Mouse (Mus musculus): ENCODE data around the gene Kdm6b. TPM values are rescaled to one million over a fixed set of nuclear protein-coding genes. Genes with fewer than 3 reads are reported as not detected.

The Kdm6b gene
- total RNA-seq, 2 experiments from 2014 or later: 51.2 to 59.4 TPM

DNA sequence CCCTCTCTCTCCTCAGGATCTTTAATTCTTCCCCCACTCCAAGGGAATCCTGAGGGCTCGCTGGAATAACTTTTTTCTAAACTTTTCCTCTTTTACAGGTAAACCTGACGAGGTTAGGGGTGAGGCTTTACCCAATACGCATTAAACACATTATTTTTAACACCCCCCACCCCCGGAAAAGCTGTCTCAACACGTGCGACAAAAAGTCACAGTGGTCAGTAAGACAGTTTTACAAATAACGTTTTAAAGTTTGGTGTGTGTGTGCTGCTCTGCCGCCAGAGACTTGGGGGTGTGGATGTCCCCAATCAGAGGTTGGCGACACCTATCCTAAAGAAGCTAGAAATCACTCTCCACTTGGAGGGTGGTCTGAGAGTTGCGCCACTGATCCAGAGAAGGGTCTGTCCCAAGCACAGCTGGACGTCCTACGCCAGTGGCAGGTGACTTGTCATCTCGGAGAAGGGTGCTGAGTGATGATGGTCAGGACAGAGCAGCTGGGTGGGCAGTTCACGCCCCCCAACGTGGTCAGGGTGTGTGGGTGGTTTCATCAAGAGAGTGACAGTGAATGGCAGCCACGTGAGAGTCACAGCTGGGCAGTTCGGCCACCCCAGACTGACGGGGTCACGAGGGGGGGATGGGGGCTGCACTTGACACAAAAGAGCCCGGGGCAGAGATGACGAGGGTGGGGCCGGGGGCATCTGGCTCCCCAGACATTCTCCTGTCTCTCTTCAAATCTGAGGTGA, 45.7 kb downstream of the Kdm6b start:
- DNase-seq (ENCODE audit: low spot score in 2 of 2): no peak

DNA sequence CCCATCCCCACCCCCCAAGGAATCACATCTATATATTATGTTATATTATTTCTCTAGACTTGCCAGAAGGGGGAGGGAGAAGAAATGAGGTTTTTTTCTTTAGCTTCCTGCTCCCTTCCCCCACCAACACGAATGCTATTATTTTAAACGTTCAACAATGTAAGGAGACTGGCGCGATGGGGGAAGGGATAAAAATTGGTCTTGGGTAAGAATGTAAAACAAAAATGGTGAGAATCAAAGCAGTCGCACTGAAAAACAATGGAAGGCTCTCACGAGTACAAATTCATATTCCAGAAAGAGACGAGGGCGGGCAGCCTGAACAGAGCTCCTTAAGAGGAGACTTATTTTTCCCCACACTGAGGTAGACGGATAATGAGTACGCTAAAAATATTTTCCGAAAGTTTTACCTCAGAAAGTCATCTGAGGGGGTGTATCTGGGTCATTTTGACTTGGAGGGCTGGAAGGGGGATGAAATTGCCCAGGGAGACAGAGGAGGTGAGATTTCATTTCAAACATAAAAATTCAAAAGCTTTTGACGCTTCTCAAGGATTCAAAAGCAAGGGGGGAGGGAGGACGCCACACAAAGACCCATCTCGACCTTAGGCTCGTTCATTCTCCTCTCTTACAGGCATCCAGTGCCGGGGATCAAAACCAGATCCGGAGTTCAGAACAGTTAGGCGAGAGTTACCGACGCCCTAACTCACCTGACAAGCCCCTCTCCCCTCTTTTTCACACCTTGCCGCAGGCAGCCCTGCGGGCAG, 46.4 kb downstream of the Kdm6b start:
- DNase-seq (ENCODE audit: low spot score in 2 of 2): no peak

DNA sequence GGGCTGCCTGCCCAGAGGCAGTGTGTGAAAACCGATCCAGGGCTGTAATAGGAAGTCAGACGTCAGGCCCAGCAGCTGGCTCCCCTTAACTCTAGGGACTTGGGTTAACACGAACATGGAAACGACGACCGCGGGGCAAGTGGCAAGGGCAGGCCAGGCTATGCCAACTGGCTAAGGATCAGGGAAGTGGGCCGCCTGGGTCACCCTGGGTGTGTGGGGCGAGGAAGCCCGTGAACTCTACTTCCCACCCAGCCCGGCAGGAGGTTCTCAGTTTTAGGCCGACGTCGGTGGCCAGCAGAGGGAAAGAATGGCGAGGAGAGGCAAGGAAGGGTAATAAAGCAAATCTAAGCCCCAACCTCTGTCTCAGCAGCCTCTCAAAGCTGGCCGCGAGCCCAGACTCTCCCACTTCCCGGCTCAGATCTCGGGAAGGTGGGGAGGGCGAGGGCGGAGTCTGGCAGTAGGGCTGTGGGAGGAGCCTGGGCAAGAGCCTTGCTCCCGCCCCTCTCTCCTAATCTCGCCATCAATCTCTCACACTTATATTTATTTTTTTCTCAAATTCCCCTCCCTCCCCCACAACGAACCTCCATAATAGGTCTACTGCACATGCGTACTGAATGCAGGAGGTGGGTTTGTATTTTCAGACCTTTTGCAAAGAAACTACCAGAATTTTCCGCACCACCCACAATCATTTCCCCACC, 47.2 kb downstream of the Kdm6b start:
- peak; percentile 94 to 97 for DNase-seq (ENCODE audit: low spot score in 2 of 2)

DNA sequence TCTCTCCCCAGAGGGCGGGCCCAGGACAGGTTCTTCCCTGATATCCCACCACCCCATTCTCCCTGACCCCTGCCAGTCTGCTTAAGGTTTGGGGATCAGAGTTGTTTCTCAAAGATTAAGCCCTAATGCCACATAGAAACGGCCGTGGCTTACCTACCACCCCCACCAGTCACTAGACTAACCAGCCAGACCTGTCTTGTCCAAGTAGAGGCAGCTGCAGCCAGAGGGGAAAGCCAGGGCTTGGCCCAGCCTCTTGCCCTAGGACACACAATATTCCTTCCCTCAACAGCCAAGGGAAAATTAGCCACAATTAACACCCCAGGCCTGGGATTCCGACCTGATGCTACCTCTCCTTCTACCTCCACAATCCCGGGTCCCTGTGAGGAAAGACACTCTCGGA, 47.8 kb downstream of the Kdm6b start:
- DNase-seq (ENCODE audit: low spot score in 2 of 2): no peak

DNA sequence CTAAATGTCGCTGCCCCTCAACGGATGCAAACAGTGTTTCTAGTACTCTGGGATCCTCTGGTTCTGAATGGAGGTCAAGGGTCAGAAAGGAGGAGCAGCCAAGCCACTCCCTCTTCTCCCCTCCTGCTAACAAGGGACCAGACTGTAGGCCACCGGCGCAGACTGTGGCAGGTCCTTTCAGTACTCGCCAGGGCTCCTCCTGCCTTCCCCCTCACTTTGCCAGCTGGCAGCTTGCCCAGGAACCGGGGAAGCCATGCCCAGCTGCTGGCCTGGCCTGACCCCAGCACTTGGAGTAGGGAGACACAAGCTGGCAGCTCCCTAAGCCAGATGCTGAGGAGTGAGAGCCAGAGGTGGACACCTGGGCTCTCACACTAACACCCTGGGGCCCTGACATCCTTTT, 48.6 kb downstream of the Kdm6b start:
- DNase-seq (ENCODE audit: low spot score in 2 of 2): peak; percentile 96 to 98

DNA sequence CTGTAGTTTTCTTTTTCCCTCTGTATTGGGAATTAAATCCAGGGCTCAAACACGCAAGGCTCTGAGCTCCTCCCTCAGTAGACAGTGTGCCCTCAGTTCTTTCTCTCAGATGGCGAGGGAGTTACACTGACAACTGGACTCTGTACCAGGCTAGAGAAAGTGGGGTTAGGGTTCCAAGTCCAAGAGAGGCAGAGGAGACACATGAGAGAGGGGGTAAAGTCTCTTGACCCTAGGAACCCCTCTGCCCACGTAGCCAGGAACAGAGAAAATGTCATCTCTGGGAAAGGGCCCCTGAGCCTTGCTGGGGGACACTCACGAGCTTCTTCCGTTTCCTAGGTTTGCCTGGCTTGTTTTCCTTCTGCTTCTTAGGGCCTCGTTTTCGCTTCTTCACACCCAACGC, 49.1 kb downstream of the Kdm6b start:
- DNase-seq (ENCODE audit: low spot score in 2 of 2): no peak

DNA sequence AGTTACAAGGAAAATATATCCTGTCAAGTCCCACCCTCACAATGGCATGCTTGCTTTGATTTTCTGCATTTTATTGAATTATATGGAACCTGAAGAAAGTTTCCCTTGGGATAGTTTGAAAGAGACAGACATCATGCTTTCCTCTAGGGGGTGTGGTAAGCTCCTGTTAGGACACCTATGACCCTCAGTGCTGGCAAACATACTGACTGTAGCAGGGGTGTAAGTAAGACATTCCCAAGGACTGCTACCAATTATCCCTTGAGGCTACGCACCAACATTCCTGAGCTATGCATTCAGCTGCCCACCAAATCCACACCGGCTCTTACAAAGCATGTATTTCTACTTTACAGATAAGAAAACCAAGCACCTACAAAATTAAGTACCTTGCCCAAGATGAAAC, 51.0 kb downstream of the Kdm6b start:
- no peak for DNase-seq (ENCODE audit: low spot score in 2 of 2)

DNA sequence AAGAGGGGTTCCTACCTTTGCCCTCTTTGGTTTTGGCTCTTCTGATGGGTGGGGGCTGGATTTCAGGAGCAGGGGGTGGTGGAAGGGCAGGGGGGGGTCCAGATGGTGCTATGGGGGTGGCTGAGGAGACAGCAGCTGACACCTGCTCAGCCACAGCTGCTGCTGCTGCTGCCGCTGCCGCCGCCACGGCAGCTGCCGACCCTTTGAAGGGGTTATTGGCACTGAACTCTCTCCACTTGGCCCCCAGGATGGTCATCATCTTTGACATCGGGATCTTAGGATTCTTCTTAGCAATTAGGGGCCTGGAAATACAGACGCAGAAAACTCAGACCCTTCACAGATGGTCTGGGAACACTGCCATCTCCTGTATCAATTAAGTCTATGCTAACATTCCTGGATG, 51.5 kb downstream of the Kdm6b start:
- no peak for DNase-seq (ENCODE audit: low spot score in 2 of 2)

DNA sequence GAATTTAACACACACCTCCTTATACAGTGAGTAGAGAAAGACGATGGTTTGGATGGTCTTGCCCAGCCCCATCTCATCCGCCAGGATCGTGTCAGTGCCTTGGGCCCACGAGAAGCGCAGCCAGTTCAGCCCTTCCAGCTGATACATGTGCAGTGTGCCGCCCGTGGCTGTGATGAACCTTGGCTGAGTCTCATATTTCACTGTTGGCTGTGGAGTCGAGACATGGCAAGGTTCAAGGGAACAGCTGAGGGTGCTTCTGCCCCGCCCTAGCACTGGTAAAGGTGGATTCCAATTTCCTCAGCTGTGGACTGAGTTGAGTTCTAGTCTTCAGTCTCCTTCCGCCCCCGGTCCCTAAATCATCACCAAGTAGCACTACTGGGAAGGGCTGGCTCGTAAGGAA, 55.8 kb downstream of the Kdm6b start:
- no peak for DNase-seq (ENCODE audit: low spot score in 2 of 2)

DNA sequence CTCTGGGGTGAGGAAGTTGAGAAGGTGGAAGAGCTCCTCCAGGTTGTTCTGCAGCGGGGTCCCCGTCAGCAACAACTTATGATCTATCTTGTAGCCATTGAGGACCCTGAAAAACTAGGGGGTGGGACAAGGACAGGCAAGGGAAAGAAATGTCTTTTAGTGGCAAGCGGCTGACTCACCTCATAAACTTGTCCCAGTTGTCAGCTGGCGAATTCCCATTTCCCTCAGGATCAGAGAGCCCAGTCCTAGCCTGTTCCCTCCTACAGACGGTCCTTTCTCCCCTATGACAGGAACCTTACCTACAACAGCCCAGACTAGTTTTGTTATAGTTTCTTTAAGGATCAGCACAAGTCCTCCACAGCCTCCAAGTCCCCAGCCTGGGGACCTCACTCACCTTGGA, 56.9 kb downstream of the Kdm6b start:
- no peak for DNase-seq (ENCODE audit: low spot score in 2 of 2)

Other genes starting within 250 kb of the Kdm6b start
- not detected for gene Alox8, start 215.8 kb downstream of the Kdm6b start, total RNA-seq (2021)
- not detected for gene Gucy2e, start 176.6 kb downstream of the Kdm6b start, total RNA-seq (2021)
- gene Cntrob, start 89.9 kb downstream of the Kdm6b start, total RNA-seq (2021): 10 to 100 TPM; 12.0 to 12.9 TPM
- gene Trappc1, start 89.7 kb downstream of the Kdm6b start, total RNA-seq (2021): 10 to 100 TPM; 62.2 to 63.1 TPM
- gene Kcnab3, start 87.4 kb downstream of the Kdm6b start, total RNA-seq (2021): under 1 TPM; 0.49 to 0.56 TPM
- 1 to 10 TPM; 2.8 to 3.1 TPM for gene Rnf227, start 73.2 kb downstream of the Kdm6b start, total RNA-seq (2021)
- gene Chd3, start 44.3 kb downstream of the Kdm6b start, total RNA-seq (2021): 10 to 100 TPM; 73.0 to 80.8 TPM
- 10 to 100 TPM; 63.8 to 76.3 TPM for gene Naa38, start 18.2 kb downstream of the Kdm6b start, total RNA-seq (2021)
- gene Cyb5d1, start 18.0 kb downstream of the Kdm6b start, total RNA-seq (2021): 10 to 100 TPM; 21.1 to 26.4 TPM
- gene Tmem88, start 15.4 kb downstream of the Kdm6b start, total RNA-seq (2021): 10 to 100 TPM; 16.9 to 17.4 TPM
- under 1 TPM; 0.47 to 0.93 TPM for gene Dnah2, start 135.4 kb upstream of the Kdm6b start, total RNA-seq (2021)
- gene Efnb3, start 146.5 kb upstream of the Kdm6b start, total RNA-seq (2021): 1 to 10 TPM; 1.9 to 2.7 TPM
- gene Wrap53, start 166.6 kb upstream of the Kdm6b start, total RNA-seq (2021): 1 to 10 TPM; 6.8 to 7.9 TPM
- 10 to 100 TPM; 51.1 to 51.9 TPM for gene Trp53, start 166.7 kb upstream of the Kdm6b start, total RNA-seq (2021)
- gene Atp1b2, start 192.3 kb upstream of the Kdm6b start, total RNA-seq (2021): 100 to 1,000 TPM; 227 to 249 TPM
- not detected for gene Shbg, start 204.2 kb upstream of the Kdm6b start, total RNA-seq (2021)
- gene Sat2, start 208.3 kb upstream of the Kdm6b start, total RNA-seq (2021): 1 to 10 TPM; 7.8 to 8.8 TPM
- gene Fxr2, start 219.3 kb upstream of the Kdm6b start, total RNA-seq (2021): 10 to 100 TPM; 90.3 to 94.0 TPM
- gene Sox15, start 241.6 kb upstream of the Kdm6b start, total RNA-seq (2021): not detected
- 10 to 100 TPM; 31.6 to 33.0 TPM for gene Mpdu1, start 249.0 kb upstream of the Kdm6b start, total RNA-seq (2021)

Data from gastrocnemius, postnatal 4 days (tissue).